Mouse (Mus musculus) ES-E14 (cell line): ENCODE measurements at regions not wholly inside any gene's neighbourhood (a gene's known extent, or its start where the extent isn't known, plus 50 kb on each side); places are given as distances from the start of the nearest gene placed in this dataset.
"Not testable (repeated sequence)": the region's sequence is repeated elsewhere in the genome, so short reads cannot be mapped to it uniquely, and the experiment has no call there.

Source experiments
- CHD2 ChIP-seq: IDR thresholded peaks from 2 replicates; pipeline ENCODE4 v1.6.1; 2014; ENCODE audit warnings: mild to moderate bottlenecking, low read depth, low read length, inconsistent platforms
- HCFC1 ChIP-seq: IDR thresholded peaks from 2 replicates; pipeline ENCODE4 v1.6.1; 2012; ENCODE audit warnings: low read length, inconsistent platforms, borderline replicate concordance; ENCODE audit not compliant: insufficient read depth
- ZC3H11A ChIP-seq: IDR thresholded peaks from 2 replicates; pipeline ENCODE4 v1.6.1; 2012; ENCODE audit warnings: low read depth, mild to moderate bottlenecking, inconsistent platforms, low read length, borderline replicate concordance
- ZNF384 ChIP-seq: IDR thresholded peaks from 2 replicates; pipeline ENCODE4 v1.6.1; 2012; ENCODE audit warnings: low read depth, low read length, inconsistent platforms

- not testable (repeated sequence) for TF ChIP-seq HCFC1, ZC3H11A, CHD2, ZNF384
These were observed 248.7 kb downstream of the Kctd12 start for GRCm38 (mm10) chr14:102733718-102734117.
